Mouse (Mus musculus): Measurements from ENCODE around the gene Lad1. TPM values are rescaled to one million over a fixed set of nuclear protein-coding genes. Genes with fewer than 3 reads are reported as not detected.
A peak's percentile ranks its signal among the peaks of the same experiment; 100 is the strongest.

Gene Lad1
- polyA plus RNA-seq (2016; fragmentation: Nextera tagmentation; extraction: Ambion mirVana), result 0.84 and 0.87 TPM in 2 replicates

DNA sequence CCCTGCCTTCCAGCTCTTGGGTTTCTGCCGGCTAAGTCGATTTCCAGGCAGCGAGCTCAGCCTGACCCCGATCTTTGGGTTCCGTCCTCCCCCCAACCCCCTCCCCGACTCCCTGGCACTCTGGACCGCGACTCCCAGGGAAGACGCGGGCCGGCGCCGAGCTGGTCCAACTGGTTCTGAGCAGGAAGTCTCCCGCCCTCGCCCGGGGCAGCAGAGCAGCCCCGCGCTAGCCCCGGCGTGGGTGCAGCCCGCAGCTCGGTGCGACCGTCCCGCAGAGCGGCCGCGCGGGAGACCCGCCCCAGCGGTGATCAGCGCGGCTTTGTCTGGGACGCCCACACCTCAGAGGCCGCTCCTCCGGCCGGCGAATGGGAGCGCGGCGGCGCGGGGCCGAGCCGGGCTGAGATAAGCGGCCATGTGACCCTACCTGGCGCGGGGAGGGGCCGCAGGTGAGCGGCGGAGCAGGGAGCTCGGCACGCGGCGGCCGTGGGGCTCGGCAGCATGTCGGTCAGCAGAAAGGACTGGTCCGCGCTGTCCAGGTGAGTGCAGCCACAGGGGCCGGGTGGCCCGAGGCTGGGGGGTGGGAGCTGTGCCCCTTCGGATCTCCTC, at the start of gene Lad1:
Lad1 (plus strand) TSS at position 118 of the 606 bp plus-strand sequence.
- peak within 1 kb of the TSS; percentile 61 for H3K9ac ChIP-seq
- ATAC-seq (ENCODE audit: low FRiP score), result peak; percentile 60
- peaks cover 10% of the 10 kb centered on the region for H3K4me1 ChIP-seq
- H3K27ac ChIP-seq, result no peak within 1 kb of the TSS
- peak within 1 kb of the TSS; percentile 99 for H3K4me2 ChIP-seq
- WGBS, result under 1% methylated on average over 63 of the region's 63 CpGs
- H3K36me3 ChIP-seq (replicated peaks), result no peaks in the 10 kb centered on the region
- no peaks in the 10 kb centered on the region for H3K9me3 ChIP-seq
- H3K27me3 ChIP-seq, result peaks cover 69% of the 10 kb centered on the region
- peak within 1 kb of the TSS; percentile 60 for H3K4me3 ChIP-seq (replicated peaks)

DNA sequence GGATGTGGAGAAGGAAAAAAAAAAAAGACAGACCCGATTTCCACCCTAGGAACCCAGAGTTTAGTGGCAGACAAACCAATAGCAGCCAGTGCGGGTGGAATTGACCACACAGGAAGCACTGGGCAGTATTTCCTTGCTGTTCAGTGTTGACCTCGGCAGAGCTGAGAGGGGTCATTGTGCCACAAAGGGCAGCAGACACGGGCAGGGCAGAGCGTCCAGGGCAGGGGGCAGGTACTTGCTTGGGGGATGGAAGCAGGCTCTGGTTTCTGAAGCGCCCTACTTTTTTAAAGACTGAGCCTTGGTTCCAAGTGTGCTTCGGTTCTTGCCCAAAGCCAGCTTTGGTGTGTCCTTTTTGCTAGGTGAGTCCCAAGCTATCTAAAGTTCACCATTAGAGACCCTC, 48.2 kb upstream of the Lad1 start:
- Histone ChIP-seq H3K4me2 (no peak overlapping the region), H3K9me3 (no peaks in the 10 kb centered on the region), H3K27me3 (peaks cover 14% of the 10 kb centered on the region), H3K9ac (no peak overlapping the region), H3K4me1 (peaks cover 23% of the 10 kb centered on the region), H3K27ac (no peak overlapping the region), H3K4me3 (replicated peaks) (no peak overlapping the region), H3K36me3 (replicated peaks) (no peaks in the 10 kb centered on the region)
- no peak for ATAC-seq (ENCODE audit: low FRiP score)
- WGBS, result 74% methylated on average over 7 of the region's 7 CpGs

DNA sequence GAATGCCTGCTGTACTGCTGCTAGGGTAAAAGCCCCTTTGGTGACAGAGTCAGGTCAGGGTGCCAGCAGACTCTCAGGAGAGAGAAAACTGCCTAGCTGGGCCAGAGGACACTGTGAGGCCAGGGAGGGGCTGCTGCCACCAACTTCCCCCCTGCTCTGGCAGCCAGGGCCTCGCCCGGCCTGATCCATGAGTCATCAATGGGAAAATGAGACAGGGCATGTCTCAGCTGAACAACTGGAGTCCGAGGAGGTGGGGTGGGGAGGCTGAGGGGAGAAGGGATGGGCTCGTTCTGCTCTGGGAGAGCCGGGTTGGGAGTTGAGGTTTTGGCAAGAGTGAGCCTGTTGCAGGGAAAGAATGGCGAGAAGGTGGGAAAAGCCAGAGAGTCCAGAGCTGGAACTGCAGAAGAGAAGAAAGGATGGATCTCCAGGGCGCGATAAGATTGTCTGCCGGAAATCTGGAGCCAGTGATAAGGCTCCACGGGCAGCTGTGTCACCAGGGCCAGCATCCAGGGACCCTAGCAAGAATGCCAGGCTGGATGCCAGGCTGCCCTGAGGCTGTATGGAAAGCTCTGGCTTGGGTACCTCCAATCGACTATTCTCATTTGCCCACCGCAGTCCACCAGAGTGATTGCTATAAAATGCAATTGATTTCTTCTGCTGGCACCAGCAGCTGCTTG, 47.4 kb upstream of the Lad1 start:
- Histone ChIP-seq H3K36me3 (replicated peaks) (no peaks in the 10 kb centered on the region), H3K9me3 (no peaks in the 10 kb centered on the region), H3K9ac (no peak overlapping the region), H3K4me1 (peaks cover 16% of the 10 kb centered on the region), H3K27ac (no peak overlapping the region), H3K4me3 (replicated peaks) (no peak overlapping the region), H3K4me2 (no peak overlapping the region), H3K27me3 (peaks cover 8% of the 10 kb centered on the region)
- 69% methylated on average over 12 of the region's 12 CpGs for whole genome bisulfite sequencing
- no peak for ATAC-seq (ENCODE audit: low FRiP score)

DNA sequence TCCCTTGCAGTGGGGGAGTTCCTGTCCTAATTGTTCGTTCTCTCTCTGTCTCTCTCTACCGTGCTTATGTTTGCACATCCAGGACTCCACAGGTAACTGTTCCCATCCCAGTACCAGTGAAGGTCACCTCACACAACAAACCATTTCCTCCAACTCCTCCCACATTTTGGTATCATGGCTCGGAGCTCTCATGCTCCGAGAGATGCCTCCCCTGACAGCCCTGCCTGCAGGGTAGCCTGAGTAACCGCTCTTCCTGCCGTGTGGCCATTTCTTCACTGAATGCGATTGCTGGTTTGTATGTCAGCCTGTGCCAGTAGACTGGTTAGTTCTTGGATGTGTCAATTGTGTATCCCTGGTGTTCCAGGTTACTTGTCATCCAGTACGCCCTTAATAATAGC, 46.8 kb upstream of the Lad1 start:
- H3K36me3 ChIP-seq (replicated peaks), result no peaks in the 10 kb centered on the region
- H3K9me3 ChIP-seq, result no peaks in the 10 kb centered on the region
- H3K9ac ChIP-seq, result no peak overlapping the region
- H3K4me3 ChIP-seq (replicated peaks), result no peak overlapping the region
- no peak overlapping the region for H3K27ac ChIP-seq
- 80% methylated on average over 8 of the region's 8 CpGs for WGBS
- no peak overlapping the region for H3K4me2 ChIP-seq
- H3K27me3 ChIP-seq, result peaks cover 7% of the 10 kb centered on the region
- ATAC-seq (ENCODE audit: low FRiP score), result no peak
- H3K4me1 ChIP-seq, result peaks cover 13% of the 10 kb centered on the region

DNA sequence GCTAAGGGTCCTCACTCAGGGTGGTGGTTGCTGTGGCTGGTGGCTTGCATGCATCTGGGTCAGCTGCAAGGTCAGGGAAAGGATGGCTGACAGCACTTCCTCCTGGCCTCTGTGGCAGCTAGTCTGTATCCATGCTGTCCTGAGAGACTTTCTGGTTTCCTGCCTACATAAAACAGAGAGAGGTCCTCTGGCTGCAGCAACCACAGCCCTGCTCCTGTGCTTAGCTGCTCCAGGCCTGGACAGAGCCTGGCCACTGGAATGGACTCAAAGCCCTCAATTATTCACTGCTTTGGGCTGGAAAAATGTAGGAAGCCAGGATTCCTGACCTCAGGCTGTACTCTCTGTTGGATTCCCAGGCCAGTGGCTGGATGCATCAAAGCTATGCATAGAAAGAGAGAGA, 41.8 kb upstream of the Lad1 start:
- H3K27ac ChIP-seq, result no peak overlapping the region
- H3K36me3 ChIP-seq (replicated peaks), result no peaks in the 10 kb centered on the region

DNA sequence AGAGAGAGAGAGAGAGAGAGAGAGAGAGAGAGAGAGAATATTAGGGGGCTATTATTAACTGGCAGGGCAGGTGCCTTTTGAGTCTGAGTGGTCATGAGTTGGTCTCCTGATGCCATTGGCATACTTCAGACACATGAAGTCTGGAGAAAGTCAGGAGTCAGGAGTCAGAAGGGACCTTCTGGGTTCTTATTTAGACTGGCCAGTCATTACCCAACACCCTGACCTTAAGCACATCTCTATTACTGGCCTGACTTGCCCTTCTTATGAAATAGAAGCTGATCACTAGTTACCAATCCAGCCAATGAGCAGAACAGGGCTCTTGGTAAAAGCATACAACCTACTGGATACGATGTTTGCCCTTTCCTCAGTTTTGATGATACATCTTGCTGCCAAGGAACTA, 41.4 kb upstream of the Lad1 start:
- Histone ChIP-seq H3K4me3 (replicated peaks) (no peak overlapping the region), H3K9me3 (no peaks in the 10 kb centered on the region), H3K27me3 (peaks cover 4% of the 10 kb centered on the region; the same call in 1 of the 2 replicates), H3K4me1 (peaks cover 9% of the 10 kb centered on the region), H3K9ac (no peak overlapping the region), H3K27ac (no peak overlapping the region), H3K4me2 (no peak overlapping the region), H3K36me3 (replicated peaks) (no peaks in the 10 kb centered on the region)
- WGBS, result 97% methylated on average over 1 of the region's 1 CpGs
- no peak for ATAC-seq (ENCODE audit: low FRiP score)

More for the DNA sequence above, 41.8 kb upstream of the Lad1 start:
- no peaks in the 10 kb centered on the region for H3K9me3 ChIP-seq
- H3K9ac ChIP-seq, result no peak overlapping the region
- no peak overlapping the region for H3K4me3 ChIP-seq (replicated peaks)
- no peak for ATAC-seq (ENCODE audit: low FRiP score)
- H3K4me2 ChIP-seq, result no peak overlapping the region
- H3K4me1 ChIP-seq, result peaks cover 9% of the 10 kb centered on the region
- peaks cover 4% of the 10 kb centered on the region; the same call in 1 of the 2 replicates for H3K27me3 ChIP-seq

DNA sequence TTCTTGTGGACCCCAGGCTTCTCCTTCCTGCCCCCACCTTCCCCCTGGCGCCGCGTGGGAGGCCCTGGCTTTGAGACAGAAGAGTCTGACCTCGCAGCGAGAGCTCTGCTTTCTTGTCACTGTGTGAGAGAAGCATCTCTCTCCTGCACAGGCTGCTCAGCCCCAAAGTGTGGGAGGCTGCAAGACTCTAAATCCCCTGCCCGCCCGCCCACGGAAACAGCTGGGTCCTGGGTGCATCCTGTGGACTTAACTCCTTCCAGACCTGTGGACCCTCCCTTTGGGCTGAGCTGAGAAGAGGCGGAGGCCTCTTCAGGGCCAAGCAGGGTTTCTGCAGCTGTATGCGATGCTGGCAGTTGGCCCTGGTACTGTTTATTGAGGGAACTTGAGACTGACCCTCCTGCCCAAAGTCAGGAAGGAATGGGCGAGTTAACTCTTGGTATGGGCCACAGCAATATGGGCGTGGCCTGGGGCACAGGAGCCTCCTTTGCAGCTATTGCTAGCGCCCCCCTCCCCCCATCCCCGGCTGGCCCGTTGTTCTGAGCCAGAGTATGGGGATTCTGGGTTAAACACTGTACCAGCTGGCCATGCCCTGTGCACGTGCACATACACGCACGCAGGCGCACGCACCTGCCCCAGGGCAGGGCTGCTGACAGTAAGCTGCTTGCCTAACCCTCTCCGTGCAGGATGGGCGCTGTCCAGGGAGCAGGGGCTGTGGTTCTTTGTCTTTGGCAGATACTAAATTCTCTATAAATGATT, 39.4 kb upstream of the Lad1 start, which contains the start of gene Tnni1:
Tnni1 (plus strand) TSS at position 655 of the 756 bp plus-strand sequence.
- H3K36me3 ChIP-seq (replicated peaks), result no peaks in the 10 kb centered on the region
- no peak for ATAC-seq (ENCODE audit: low FRiP score)
- no peak within 1 kb of the TSS for H3K9ac ChIP-seq
- 41% methylated on average over 22 of the region's 22 CpGs for WGBS
- H3K27ac ChIP-seq, result 0 out of 2 replicates have a peak within 1 kb of the TSS, but pooled peaks have one; percentile 16
- H3K27me3 ChIP-seq, result peaks cover 4% of the 10 kb centered on the region; the same call in 1 of the 2 replicates
- no peak within 1 kb of the TSS for H3K4me3 ChIP-seq (replicated peaks)
- H3K9me3 ChIP-seq, result no peaks in the 10 kb centered on the region
- peak within 1 kb of the TSS; percentile 8; the same call in 1 of the 2 replicates for H3K4me2 ChIP-seq
- peaks cover 18% of the 10 kb centered on the region for H3K4me1 ChIP-seq

DNA sequence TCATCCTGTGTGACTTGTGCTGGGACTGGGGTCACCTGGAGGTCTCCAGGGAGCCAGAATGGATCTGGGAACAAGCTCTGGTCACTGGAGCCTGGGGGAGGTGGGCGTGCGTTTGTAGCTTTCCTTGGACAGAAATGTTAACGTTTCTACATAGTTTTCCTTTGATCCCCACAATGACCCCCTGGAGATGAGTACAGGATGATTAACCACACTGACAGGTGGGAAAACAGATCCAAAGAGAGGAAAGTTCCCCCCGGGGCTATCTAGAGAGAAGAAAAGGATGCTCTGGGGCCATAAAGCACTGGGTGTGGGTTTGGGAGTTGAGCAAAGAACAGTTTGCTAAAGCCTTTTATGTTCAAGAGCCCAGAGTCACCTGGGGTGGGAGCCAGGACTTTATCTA, 37.7 kb upstream of the Lad1 start:
- Histone ChIP-seq H3K4me2 (no peak overlapping the region), H3K27me3 (0 out of 2 replicates have a peak, but pooled peaks cover 4% of the 10 kb centered on the region), H3K9ac (no peak overlapping the region), H3K9me3 (no peaks in the 10 kb centered on the region), H3K4me1 (peaks cover 18% of the 10 kb centered on the region), H3K4me3 (replicated peaks) (no peak overlapping the region), H3K27ac (no peak overlapping the region), H3K36me3 (replicated peaks) (no peaks in the 10 kb centered on the region)
- ATAC-seq (ENCODE audit: low FRiP score), result no peak
- 65% methylated on average over 4 of the region's 4 CpGs for WGBS

DNA sequence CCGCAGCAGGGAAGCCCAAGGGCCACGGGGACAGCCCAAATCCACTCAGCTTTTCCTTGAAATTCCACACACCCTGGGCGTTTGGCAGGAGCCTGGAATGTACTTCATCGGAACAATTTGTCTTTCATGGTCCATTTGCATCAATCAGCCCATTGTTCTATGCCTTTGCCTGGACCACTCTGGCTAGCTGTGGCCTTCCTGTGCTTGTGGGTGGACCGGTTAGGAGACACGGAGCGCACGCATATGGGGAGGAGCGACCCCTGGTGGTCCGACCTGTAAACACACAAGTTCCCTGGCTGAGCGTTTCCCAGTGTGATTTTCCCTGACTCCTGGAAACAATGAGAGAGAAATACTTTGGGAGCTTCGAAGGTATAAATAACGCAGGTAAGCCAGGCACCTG, 37.2 kb upstream of the Lad1 start:
- Histone ChIP-seq H3K9ac (no peak overlapping the region), H3K36me3 (replicated peaks) (no peaks in the 10 kb centered on the region), H3K4me2 (no peak overlapping the region), H3K27me3 (0 out of 2 replicates have a peak, but pooled peaks cover 4% of the 10 kb centered on the region), H3K4me3 (replicated peaks) (no peak overlapping the region), H3K4me1 (peaks cover 18% of the 10 kb centered on the region), H3K9me3 (no peaks in the 10 kb centered on the region), H3K27ac (no peak overlapping the region)
- ATAC-seq (ENCODE audit: low FRiP score), result peak; percentile 70
- WGBS, result 16% methylated on average over 13 of the region's 13 CpGs

DNA sequence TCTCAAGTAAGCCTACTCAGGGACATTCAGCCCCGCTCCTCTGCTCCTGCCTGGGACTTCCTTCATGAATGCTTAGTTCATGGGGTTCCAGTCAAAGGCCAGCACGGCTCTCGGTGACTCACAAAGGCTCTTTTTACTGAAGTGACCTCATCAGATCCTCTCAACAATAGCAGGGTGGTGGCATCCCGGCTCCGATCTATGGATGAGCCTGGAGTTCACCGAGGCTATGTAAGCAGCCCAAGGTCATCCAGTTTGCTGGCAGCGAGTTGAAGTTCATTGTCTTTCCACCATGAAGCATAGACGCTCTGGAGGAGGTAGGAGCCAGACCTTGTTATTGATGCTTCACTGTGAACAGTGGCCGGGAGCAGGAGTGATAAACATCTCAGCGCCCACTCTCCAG, 35.6 kb upstream of the Lad1 start:
- Histone ChIP-seq H3K4me1 (peaks cover 18% of the 10 kb centered on the region), H3K27me3 (0 out of 2 replicates have a peak, but pooled peaks cover 4% of the 10 kb centered on the region), H3K4me3 (replicated peaks) (no peak overlapping the region), H3K4me2 (no peak overlapping the region), H3K36me3 (replicated peaks) (no peaks in the 10 kb centered on the region), H3K9ac (no peak overlapping the region), H3K9me3 (no peaks in the 10 kb centered on the region), H3K27ac (no peak overlapping the region)
- no peak for ATAC-seq (ENCODE audit: low FRiP score)
- WGBS, result 36% methylated on average over 10 of the region's 10 CpGs

DNA sequence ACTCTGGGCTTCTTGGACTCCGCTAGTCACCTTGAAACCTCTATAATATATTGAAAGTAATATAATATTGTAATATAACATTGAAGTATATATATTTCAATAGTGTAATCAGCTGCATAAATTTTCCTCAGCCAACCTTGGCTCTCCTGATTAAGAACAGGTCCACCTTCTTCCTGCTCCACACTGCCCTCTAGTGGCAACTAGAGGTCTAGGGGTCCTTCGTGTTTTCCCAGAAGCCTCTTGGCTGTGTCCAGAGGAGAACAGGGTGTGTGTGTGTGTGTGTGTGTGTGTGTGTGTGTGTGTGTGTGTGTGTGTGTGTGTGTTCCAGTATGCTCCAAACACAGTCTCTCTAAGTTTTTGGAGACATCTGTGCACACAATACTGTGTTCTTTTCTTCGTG, 30.6 kb upstream of the Lad1 start:
- Histone ChIP-seq H3K36me3 (replicated peaks) (no peaks in the 10 kb centered on the region), H3K27ac (no peak overlapping the region), H3K4me1 (peaks cover 6% of the 10 kb centered on the region), H3K9me3 (no peaks in the 10 kb centered on the region), H3K4me3 (replicated peaks) (no peak overlapping the region), H3K4me2 (no peak overlapping the region), H3K27me3 (peaks cover 17% of the 10 kb centered on the region), H3K9ac (no peak overlapping the region)
- peak; percentile 34; the same call in 1 of the 2 replicates for ATAC-seq (ENCODE audit: low FRiP score)
- 41% methylated on average over 3 of the region's 3 CpGs for WGBS

DNA sequence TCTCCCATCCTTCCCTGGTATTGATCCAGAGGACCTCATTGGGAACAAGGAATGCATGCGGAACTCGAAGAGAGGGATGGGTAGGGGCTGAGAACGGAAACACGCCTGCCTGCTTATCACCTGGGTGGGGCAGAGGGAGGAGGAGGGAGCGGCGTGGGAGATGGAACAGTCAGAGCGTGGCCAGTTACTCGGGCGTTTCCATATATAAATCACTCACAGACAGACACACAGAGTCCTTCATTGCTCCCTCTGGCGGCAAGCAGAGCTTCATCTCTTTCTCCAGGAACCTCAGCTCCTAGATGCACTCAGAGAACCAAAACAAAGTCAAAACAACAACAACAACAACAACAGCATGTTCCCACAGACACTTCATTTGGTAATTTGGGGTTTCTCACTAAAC, 29.7 kb upstream of the Lad1 start:
- Histone ChIP-seq H3K4me1 (peaks cover 5% of the 10 kb centered on the region), H3K9me3 (no peaks in the 10 kb centered on the region), H3K36me3 (replicated peaks) (no peaks in the 10 kb centered on the region), H3K4me2 (no peak overlapping the region), H3K27me3 (peaks cover 26% of the 10 kb centered on the region), H3K4me3 (replicated peaks) (no peak overlapping the region), H3K9ac (no peak overlapping the region), H3K27ac (no peak overlapping the region)
- whole genome bisulfite sequencing, result 58% methylated on average over 10 of the region's 10 CpGs
- no peak for ATAC-seq (ENCODE audit: low FRiP score)

Data from forebrain, embryonic 12.5 days (tissue).